Mouse (Mus musculus): ENCODE results near the gene Nup85.

GRCm38 (mm10) chr11:115535401-115536037 is 28.7 kb upstream of the Nup85 start:
- TF ChIP-seq CTCF (conservative IDR thresholded peaks at IDR 0.05; ENCODE audit: low read length), result no peak
- TF ChIP-seq NANOG (IDR thresholded peaks at IDR 0.05; ENCODE audit: borderline replicate concordance, low read length), result no peak
- TF ChIP-seq POU5F1 (IDR thresholded peaks at IDR 0.05; ENCODE audit: borderline replicate concordance, low read length), result no peak
